Comparison of ENCODE assay signal across 15 mouse cellular contexts in the genomic region with DNA sequence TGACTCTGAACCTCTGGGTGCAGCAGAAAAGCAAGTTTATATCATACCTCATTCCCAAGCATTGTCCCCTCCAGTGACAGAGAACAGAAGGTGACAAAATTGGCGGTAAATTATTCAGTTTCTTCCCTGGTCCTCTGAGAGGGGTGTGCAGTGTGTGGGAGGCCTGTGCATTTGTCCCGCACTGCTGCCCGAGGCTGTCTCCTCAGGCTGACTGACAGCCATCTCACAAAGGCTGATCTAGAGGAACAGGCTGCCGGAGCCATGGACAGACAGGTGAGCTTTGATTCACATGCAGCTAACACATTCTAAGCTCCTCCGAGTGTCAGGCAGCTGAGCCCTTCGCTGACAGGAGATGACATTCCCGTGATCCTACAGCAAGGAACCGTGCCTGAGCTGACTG.
A peak's percentile ranks its signal among the peaks of the same experiment; 100 is the strongest.
DNase-seq lines count a peak whose midpoint lies in the region; ATAC-seq and TF ChIP-seq lines count a peak whose summit lies in the region.
"Had no signal": no experiment of that assay in that cellular context is flagged by ENCODE, and none has a peak within 500 bp of the region (broad histone marks: within the 10 kb centered on the region; RNA-seq: fewer than 3 reads in every experiment).

No protein-coding gene starts in this region.

- H3K27ac ChIP-seq in forebrain, embryonic 16.5 days (ENCODE audit: low read length) = no peak overlapping the region
- H3K27ac ChIP-seq in forebrain, embryonic 14.5 days (ENCODE audit: low read depth, low read length) = no peak overlapping the region
- no peak overlapping the region for H3K27ac ChIP-seq in midbrain, postnatal 0 days (ENCODE audit: low read depth, low read length)
- H3K27ac ChIP-seq: embryonic facial prominence, embryonic 10.5 days; heart, embryonic 10.5 days; hindbrain, postnatal 0 days had no signal

- ATAC-seq in forebrain, embryonic 16.5 days = no peak
- no peak for ATAC-seq in forebrain, embryonic 14.5 days
- no peak for ATAC-seq in megakaryocyte, adult 5-6 weeks (ENCODE audit: poor library complexity, severe bottlenecking)
- peak; percentile 20; the same call in 1 of the 2 replicates for ATAC-seq in midbrain, postnatal 0 days (ENCODE audit: low FRiP score)
- ATAC-seq: hindbrain, postnatal 0 days had no signal

- H3K27me3 ChIP-seq in forebrain, embryonic 16.5 days (replicated peaks; ENCODE audit: control insufficient read depth, insufficient read depth, low read length) = no peaks in the 10 kb centered on the region
- H3K27me3 ChIP-seq in forebrain, embryonic 14.5 days (replicated peaks; ENCODE audit: control insufficient read depth, insufficient read depth, low read length) = no peaks in the 10 kb centered on the region
- no peaks in the 10 kb centered on the region for H3K27me3 ChIP-seq in megakaryocyte, embryonic 14.5 days (replicated peaks)
- H3K27me3 ChIP-seq in midbrain, postnatal 0 days (ENCODE audit: insufficient read depth, low read length) = no peaks in the 10 kb centered on the region

- TF ChIP-seq CTCF in midbrain, postnatal 0 days (IDR thresholded peaks at IDR 0.05) = no peak

- 60% methylated on average over 8 of the region's 8 CpGs for WGBS in forebrain, embryonic 16.5 days
- WGBS in forebrain, embryonic 14.5 days = 75% methylated on average over 8 of the region's 8 CpGs
- 42% methylated on average over 8 of the region's 8 CpGs for WGBS in midbrain, postnatal 0 days

- H3K36me3 ChIP-seq in forebrain, embryonic 16.5 days (ENCODE audit: control insufficient read depth, insufficient read depth) = no peaks in the 10 kb centered on the region
- no peaks in the 10 kb centered on the region for H3K36me3 ChIP-seq in forebrain, embryonic 14.5 days (ENCODE audit: control insufficient read depth, insufficient read depth, low read length)
- H3K36me3 ChIP-seq in megakaryocyte, embryonic 14.5 days (replicated peaks; ENCODE audit: low read length) = no peaks in the 10 kb centered on the region
- no peaks in the 10 kb centered on the region for H3K36me3 ChIP-seq in midbrain, postnatal 0 days (ENCODE audit: insufficient read depth, low read length)
- H3K36me3 ChIP-seq: embryonic facial prominence, embryonic 10.5 days; heart, embryonic 10.5 days had no signal

- 0 out of 2 replicates have a peak overlapping the region, but pooled peaks have one; percentile 3 for H3K9ac ChIP-seq in forebrain, embryonic 16.5 days (replicated peaks; ENCODE audit: low read depth, low read length)
- H3K9ac ChIP-seq in forebrain, embryonic 14.5 days (ENCODE audit: low read length) = no peak overlapping the region
- H3K9ac ChIP-seq in midbrain, postnatal 0 days (replicated peaks; ENCODE audit: low read length, poor library complexity, severe bottlenecking) = no peak overlapping the region

- H3K4me2 ChIP-seq in forebrain, embryonic 16.5 days (ENCODE audit: low read length) = no peak overlapping the region
- H3K4me2 ChIP-seq in forebrain, embryonic 14.5 days (ENCODE audit: low read length) = no peak overlapping the region
- no peak overlapping the region for H3K4me2 ChIP-seq in midbrain, postnatal 0 days (ENCODE audit: low read depth, low read length, poor library complexity, severe bottlenecking)

- H3K4me1 ChIP-seq in forebrain, embryonic 16.5 days (replicated peaks; ENCODE audit: control insufficient read depth, insufficient read depth, low read length) = no peaks in the 10 kb centered on the region
- H3K4me1 ChIP-seq in forebrain, embryonic 14.5 days (ENCODE audit: control insufficient read depth, insufficient read depth, low read length) = no peaks in the 10 kb centered on the region
- no peaks in the 10 kb centered on the region for H3K4me1 ChIP-seq in megakaryocyte, embryonic 14.5 days
- no peaks in the 10 kb centered on the region for H3K4me1 ChIP-seq in midbrain, postnatal 0 days (ENCODE audit: insufficient read depth, low read length)
- H3K4me1 ChIP-seq: heart, embryonic 10.5 days had no signal

- H3K9me3 ChIP-seq in forebrain, embryonic 16.5 days (ENCODE audit: control insufficient read depth, low read length) = no peaks in the 10 kb centered on the region
- H3K9me3 ChIP-seq in forebrain, embryonic 14.5 days (replicated peaks; ENCODE audit: control insufficient read depth, low read length) = no peaks in the 10 kb centered on the region
- H3K9me3 ChIP-seq in megakaryocyte, embryonic 14.5 days = peaks cover 73% of the 10 kb centered on the region
- H3K9me3 ChIP-seq in midbrain, postnatal 0 days (ENCODE audit: low read length) = no peaks in the 10 kb centered on the region
- H3K9me3 ChIP-seq: embryonic facial prominence, embryonic 10.5 days; heart, embryonic 10.5 days had no signal

- no peak for DNase-seq in forebrain, embryonic 14.5 days (ENCODE audit: low spot score)
- peak; percentile 13 for DNase-seq in brain, adult 2 months (ENCODE audit: low read depth, low spot score)
- no peak for DNase-seq in midbrain, postnatal 0 days (ENCODE audit: low spot score)
- no peak for DNase-seq in heart, adult 8-10 months (ENCODE audit: low spot score)
- DNase-seq: adrenal gland, postnatal 10 days; cerebellum, adult 18-20 months; cerebellum, adult 9-11 months; gastrocnemius, postnatal 36 days; heart, postnatal 10 days had no signal

- H3K4me3 ChIP-seq in forebrain, embryonic 16.5 days (replicated peaks; ENCODE audit: low read length) = no peak overlapping the region
- H3K4me3 ChIP-seq in forebrain, embryonic 14.5 days (ENCODE audit: low read depth, low read length) = no peak overlapping the region
- H3K4me3 ChIP-seq in megakaryocyte, embryonic 14.5 days (replicated peaks) = peak overlapping the region; percentile 42
- H3K4me3 ChIP-seq in midbrain, postnatal 0 days (ENCODE audit: low read depth, low read length) = no peak overlapping the region
- H3K4me3 ChIP-seq: embryonic facial prominence, embryonic 10.5 days; heart, embryonic 10.5 days had no signal
